Mouse (Mus musculus) liver, embryonic 16.5 days (tissue): Measurements from ENCODE around the gene Gm20820. TPM values are rescaled to one million over a fixed set of nuclear protein-coding genes. Genes with fewer than 3 reads are reported as not detected.
"Not testable (repeated sequence)": the region's sequence is repeated elsewhere in the genome, so short reads cannot be mapped to it uniquely, and the experiment has no call there.

Experiments used
- ATAC-seq: fragments of 200-750 bp; cut with Nextera tagmentation; 2 replicates; pipeline ENCODE4 v1.8.0; 2017; ENCODE audit warnings: low read depth, mild to moderate bottlenecking, moderate number of reproducible peaks, moderate library complexity
- H3K27ac ChIP-seq: fragments of 300-500 bp; sonication (generic); 2 replicates; pipeline ENCODE4 v1.5.1; 2014; ENCODE audit warnings: mild to moderate bottlenecking, low read length
- H3K27me3 ChIP-seq: fragments of 300-500 bp; sonication (generic); 2 replicates; pipeline ENCODE4 v1.6.1; 2014; ENCODE audit warnings: low read depth, low read length, mixed read lengths; ENCODE audit not compliant: control insufficient read depth, insufficient read depth
- H3K36me3 ChIP-seq: fragments of 300-500 bp; sonication (generic); 2 replicates; pipeline ENCODE4 v1.6.1; 2014; ENCODE audit warnings: mild to moderate bottlenecking; ENCODE audit not compliant: control insufficient read depth, insufficient read depth
- H3K4me1 ChIP-seq: fragments of 300-500 bp; sonication (generic); 2 replicates; pipeline ENCODE4 v1.6.1; 2014; ENCODE audit warnings: low read depth, low read length, mixed read lengths; ENCODE audit not compliant: control insufficient read depth
- H3K4me2 ChIP-seq: fragments of 300-500 bp; sonication (generic); 2 replicates; pipeline ENCODE4 v1.6.1; 2014; ENCODE audit warnings: low read depth, low read length, mixed read lengths
- H3K4me3 ChIP-seq: fragments of 300-500 bp; sonication (generic); 2 replicates; pipeline ENCODE4 v1.5.1; 2014; ENCODE audit warnings: low read depth, mild to moderate bottlenecking, low read length
- H3K9ac ChIP-seq: fragments of 300-500 bp; sonication (generic); 2 replicates; pipeline ENCODE4 v1.6.1; 2014; ENCODE audit warnings: low read depth, low read length
- H3K9me3 ChIP-seq: fragments of 300-500 bp; sonication (generic); replicated peaks from 2 replicates; pipeline ENCODE4 v1.6.1; 2016; ENCODE audit warnings: low read length; ENCODE audit not compliant: control insufficient read depth
- WGBS: fragments of 180-500 bp; shearing (Covaris S2); extraction: QIAGEN DNeasy Blood & Tissue Kit; methylation state at CpG from one replicate; pipeline ENCODE4 v1.1.7; 2014; ENCODE audit not compliant: insufficient replicate concordance; 5-methylcytosine and 5-hydroxymethylcytosine counted together
- polyA plus RNA-seq: library from polyadenylated mRNA; unstranded; fragments of >200 nt; fragmentation: Nextera tagmentation; extraction: Ambion mirVana; gene quantifications from 2 replicates; pipeline ENCODE4 v1.2.1, GENCODE M21; 2015

Gene Gm20820
- polyA plus RNA-seq = not detected in 2 replicates

DNA sequence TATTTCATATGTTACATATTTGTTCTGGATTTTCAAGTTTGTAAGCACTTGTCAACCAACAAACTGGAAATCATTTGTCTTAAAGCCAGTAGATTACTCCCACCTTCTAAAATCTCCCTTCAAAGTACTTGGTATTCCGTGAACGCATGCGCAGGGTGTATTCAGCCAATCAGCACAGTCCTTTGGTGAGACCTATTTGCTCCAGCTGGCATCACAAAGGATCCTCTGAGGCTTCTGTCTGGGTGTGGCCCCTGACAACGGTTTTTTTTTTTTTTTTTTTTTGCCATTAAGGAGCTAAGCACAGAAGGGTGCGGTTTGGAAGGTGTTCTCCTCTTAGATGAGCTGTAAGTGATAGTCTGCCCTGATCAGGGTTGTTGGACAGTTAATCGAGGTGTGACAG is at the start of gene Gm20820:
Gm20820 (plus strand) TSS at position 301 of the 400 bp plus-strand sequence.
- H3K36me3 ChIP-seq, H3K4me2 ChIP-seq, H3K27ac ChIP-seq, H3K9me3 ChIP-seq, H3K4me1 ChIP-seq, H3K9ac ChIP-seq, H3K4me3 ChIP-seq, H3K27me3 ChIP-seq, ATAC-seq: not testable (repeated sequence)
- WGBS = no CpG with 5 or more reads among the region's 6 CpGs
